11 mouse cellular contexts compared by ENCODE assay signal in the genomic region with DNA sequence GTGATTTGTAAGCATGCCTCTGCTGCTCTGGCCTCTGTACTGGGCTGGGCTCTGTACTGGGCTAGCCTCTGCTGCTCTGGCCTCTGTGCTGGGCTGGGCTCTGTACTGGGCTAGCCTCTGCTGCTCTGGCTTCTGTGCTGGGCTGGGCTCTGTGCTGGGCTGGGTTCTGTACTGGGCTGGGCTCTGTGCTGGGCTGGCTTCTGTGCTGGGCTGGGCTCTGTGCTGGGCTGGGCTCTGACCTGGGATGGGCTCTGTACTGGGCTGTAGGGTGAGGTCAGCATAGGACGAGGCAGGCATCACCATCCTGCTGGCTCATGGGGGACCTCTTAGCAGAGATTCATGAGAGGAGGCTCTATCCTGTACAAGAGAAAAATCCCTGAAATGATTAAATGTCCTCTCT. TPM values are rescaled to one million over a fixed set of nuclear protein-coding genes. Genes with fewer than 3 reads are reported as not detected.
DNase-seq lines count a peak whose midpoint lies in the region; ATAC-seq and TF ChIP-seq lines count a peak whose summit lies in the region.
"Had no signal": no experiment of that assay in that cellular context is flagged by ENCODE, and none has a peak within 500 bp of the region (broad histone marks: within the 10 kb centered on the region; RNA-seq: fewer than 3 reads in every experiment).

No protein-coding gene starts in this region.

- H3K36me3 ChIP-seq in liver, embryonic 11.5 days (ENCODE audit: control insufficient read depth, insufficient read depth, low read length), result no peaks in the 10 kb centered on the region
- H3K36me3 ChIP-seq in liver, postnatal 0 days (replicated peaks; ENCODE audit: insufficient read depth, low read length), result no peaks in the 10 kb centered on the region
- H3K36me3 ChIP-seq in hindbrain, embryonic 12.5 days, result no peaks in the 10 kb centered on the region
- H3K36me3 ChIP-seq in intestine, embryonic 14.5 days (ENCODE audit: control insufficient read depth, insufficient read depth, low read length), result no peaks in the 10 kb centered on the region
- H3K36me3 ChIP-seq in midbrain, embryonic 15.5 days (replicated peaks), result no peaks in the 10 kb centered on the region
- H3K36me3 ChIP-seq: limb, embryonic 13.5 days had no signal

- no peaks in the 10 kb centered on the region for H3K9me3 ChIP-seq in liver, embryonic 11.5 days (ENCODE audit: control insufficient read depth, low read length)
- H3K9me3 ChIP-seq in liver, postnatal 0 days (ENCODE audit: low read length), result no peaks in the 10 kb centered on the region
- no peaks in the 10 kb centered on the region for H3K9me3 ChIP-seq in hindbrain, embryonic 12.5 days (replicated peaks)
- H3K9me3 ChIP-seq in intestine, embryonic 14.5 days (ENCODE audit: control insufficient read depth, low read length), result no peaks in the 10 kb centered on the region
- H3K9me3 ChIP-seq in midbrain, embryonic 15.5 days, result no peaks in the 10 kb centered on the region
- H3K9me3 ChIP-seq: limb, embryonic 13.5 days had no signal

- H3K27ac ChIP-seq in liver, embryonic 11.5 days (ENCODE audit: low read depth, low read length), result peak overlapping the region; percentile 66; the same call in 1 of the 2 replicates
- H3K27ac ChIP-seq in liver, postnatal 0 days (ENCODE audit: low read depth), result no peak overlapping the region
- H3K27ac ChIP-seq in hindbrain, embryonic 12.5 days, result peak overlapping the region; percentile 52; the same call in 1 of the 2 replicates
- peak overlapping the region; percentile 69 for H3K27ac ChIP-seq in intestine, embryonic 14.5 days (ENCODE audit: low read depth)
- peak overlapping the region; percentile 79 for H3K27ac ChIP-seq in midbrain, embryonic 15.5 days
- H3K27ac ChIP-seq: heart, adult 2 months; limb, embryonic 13.5 days had no signal

- H3K27me3 ChIP-seq in liver, embryonic 11.5 days (replicated peaks; ENCODE audit: control insufficient read depth, insufficient read depth, low read length), result no peaks in the 10 kb centered on the region
- H3K27me3 ChIP-seq in liver, postnatal 0 days (ENCODE audit: insufficient read depth, low read length), result no peaks in the 10 kb centered on the region
- no peaks in the 10 kb centered on the region; the same call in 1 of the 2 replicates for H3K27me3 ChIP-seq in hindbrain, embryonic 12.5 days
- H3K27me3 ChIP-seq in intestine, embryonic 14.5 days (replicated peaks; ENCODE audit: control insufficient read depth, insufficient read depth, low read length), result 0 out of 2 replicates have a peak, but pooled peaks cover under 1% of the 10 kb centered on the region
- H3K27me3 ChIP-seq in midbrain, embryonic 15.5 days (replicated peaks), result no peaks in the 10 kb centered on the region
- H3K27me3 ChIP-seq: limb, embryonic 13.5 days had no signal

- no peak for DNase-seq in liver, embryonic 11.5 days (ENCODE audit: low spot score)
- no peak for DNase-seq in liver, postnatal 0 days
- no peak for DNase-seq in intestine, embryonic 14.5 days (ENCODE audit: low spot score)
- no peak for DNase-seq in ovary, adult 18-20 months (ENCODE audit: low spot score)
- no peak for DNase-seq in cerebellum, adult 9-10 months
- DNase-seq: cerebellum, adult 18-20 months; heart, adult 2 months; kidney, adult 11 months had no signal

- 58% methylated on average over 1 of the region's 1 CpGs for WGBS in liver, embryonic 11.5 days
- WGBS in liver, postnatal 0 days (ENCODE audit: insufficient replicate concordance), result 56% methylated on average over 1 of the region's 1 CpGs
- WGBS in hindbrain, embryonic 12.5 days, result 56% methylated on average over 1 of the region's 1 CpGs
- WGBS in intestine, embryonic 14.5 days, result 50% methylated on average over 1 of the region's 1 CpGs
- WGBS in midbrain, embryonic 15.5 days, result 85% methylated on average over 1 of the region's 1 CpGs

- no peak for TF ChIP-seq EP300 in liver, postnatal 0 days (IDR thresholded peaks at IDR 0.05; ENCODE audit: low read depth)

- H3K4me2 ChIP-seq in liver, embryonic 11.5 days, result no peak overlapping the region
- H3K4me2 ChIP-seq in liver, postnatal 0 days (ENCODE audit: low read depth, low read length), result no peak overlapping the region
- H3K4me2 ChIP-seq in hindbrain, embryonic 12.5 days (replicated peaks), result no peak overlapping the region
- no peak overlapping the region for H3K4me2 ChIP-seq in intestine, embryonic 14.5 days (ENCODE audit: low read length)
- no peak overlapping the region for H3K4me2 ChIP-seq in midbrain, embryonic 15.5 days
- H3K4me2 ChIP-seq: limb, embryonic 13.5 days had no signal

- H3K4me3 ChIP-seq in liver, embryonic 11.5 days (ENCODE audit: low read depth, low read length), result no peak overlapping the region
- H3K4me3 ChIP-seq in liver, postnatal 0 days (ENCODE audit: low read depth, low read length), result no peak overlapping the region
- H3K4me3 ChIP-seq in hindbrain, embryonic 12.5 days, result no peak overlapping the region
- H3K4me3 ChIP-seq in intestine, embryonic 14.5 days (ENCODE audit: low read depth, low read length), result no peak overlapping the region
- no peak overlapping the region for H3K4me3 ChIP-seq in midbrain, embryonic 15.5 days
- H3K4me3 ChIP-seq: heart, adult 2 months; limb, embryonic 13.5 days had no signal

- H3K4me1 ChIP-seq in liver, embryonic 11.5 days (replicated peaks; ENCODE audit: control insufficient read depth, insufficient read depth, low read length), result peaks cover 11% of the 10 kb centered on the region
- H3K4me1 ChIP-seq in liver, postnatal 0 days (ENCODE audit: insufficient read depth), result peaks cover 14% of the 10 kb centered on the region
- peaks cover 23% of the 10 kb centered on the region for H3K4me1 ChIP-seq in hindbrain, embryonic 12.5 days
- peaks cover 29% of the 10 kb centered on the region for H3K4me1 ChIP-seq in intestine, embryonic 14.5 days (replicated peaks; ENCODE audit: control insufficient read depth, insufficient read depth, low read length)
- peaks cover 39% of the 10 kb centered on the region for H3K4me1 ChIP-seq in midbrain, embryonic 15.5 days

- H3K9ac ChIP-seq in liver, embryonic 11.5 days (ENCODE audit: low read depth, low read length), result no peak overlapping the region
- H3K9ac ChIP-seq in liver, postnatal 0 days (replicated peaks), result no peak overlapping the region
- H3K9ac ChIP-seq in hindbrain, embryonic 12.5 days, result no peak overlapping the region
- no peak overlapping the region for H3K9ac ChIP-seq in intestine, embryonic 14.5 days (ENCODE audit: low read length)
- H3K9ac ChIP-seq in midbrain, embryonic 15.5 days, result no peak overlapping the region
- H3K9ac ChIP-seq: limb, embryonic 13.5 days had no signal

- no peak for TF ChIP-seq CTCF in liver, postnatal 0 days (IDR thresholded peaks at IDR 0.05; ENCODE audit: low read depth)

- ATAC-seq in liver, embryonic 11.5 days (replicated peaks; ENCODE audit: low FRiP score), result peak; percentile 56
- ATAC-seq in liver, postnatal 0 days, result no peak
- ATAC-seq in hindbrain, embryonic 12.5 days (ENCODE audit: low FRiP score), result 0 out of 2 replicates have a peak, but pooled peaks have one; percentile 20
- ATAC-seq in intestine, embryonic 14.5 days (replicated peaks; ENCODE audit: low FRiP score, low TSS enrichment, low read depth), result peak; percentile 45; the same call in 1 of the 2 replicates
- ATAC-seq in midbrain, embryonic 15.5 days (replicated peaks), result peak; percentile 48

RNA-seq across cellular contexts. Expression of gene Camk1g, which starts 52.8 kb away (rescaled TPM):
- polyA plus RNA-seq in liver, embryonic 11.5 days (2014; fragmentation: Nextera tagmentation; extraction: Ambion mirVana), result 3.3 TPM in 2 replicates
- 0.15 and 0.24 TPM in 2 replicates for polyA plus RNA-seq in liver, postnatal 0 days (2015; fragmentation: Nextera tagmentation; extraction: Ambion mirVana)
- 19.7 and 20.3 TPM in 2 replicates for polyA plus RNA-seq in hindbrain, embryonic 12.5 days (2016; fragmentation: Nextera tagmentation; extraction: Ambion mirVana)
- 9.5 and 10.7 TPM in 2 replicates for polyA plus RNA-seq in intestine, embryonic 14.5 days (2014; fragmentation: Nextera tagmentation; extraction: Ambion mirVana)
- polyA plus RNA-seq in midbrain, embryonic 15.5 days (2015; fragmentation: Nextera tagmentation; extraction: Ambion mirVana), result 54.4 and 57.0 TPM in 2 replicates
